Mouse (Mus musculus): ENCODE data around the gene Cdkl1. TPM values are rescaled to one million over a fixed set of nuclear protein-coding genes. Genes with fewer than 3 reads are reported as not detected.
A peak's percentile ranks its signal among the peaks of the same experiment; 100 is the strongest.

Cdkl1 gene
- polyA plus RNA-seq, 1 experiment, result 2.5 TPM

DNA sequence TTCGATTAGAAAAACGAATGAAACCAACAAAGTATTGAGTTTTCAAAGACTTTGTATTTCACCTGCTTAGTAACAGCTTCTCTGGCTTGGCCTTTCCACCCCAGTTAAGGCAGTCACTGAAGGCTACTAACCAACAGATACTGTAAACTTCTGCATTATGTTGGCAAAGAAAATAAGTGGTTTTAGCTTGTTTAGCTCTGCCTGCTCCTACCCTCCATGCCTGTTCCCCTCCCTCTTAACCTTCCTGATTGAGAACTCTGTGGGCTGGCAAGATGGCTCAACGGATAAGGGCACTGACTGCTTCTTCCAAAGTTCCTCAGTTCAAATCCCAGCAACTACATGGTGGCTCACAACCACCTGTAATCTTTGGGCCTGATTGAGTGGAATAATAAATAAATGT is 57.1 kb downstream of the Cdkl1 start:
- H3K4me1 ChIP-seq (replicated peaks; ENCODE audit: control insufficient read depth, insufficient read depth, low read length), result no peaks in the 10 kb centered on the region
- no peak overlapping the region for H3K27ac ChIP-seq (ENCODE audit: control insufficient read depth, insufficient read depth, low read length)
- TF ChIP-seq POLR2A (IDR thresholded peaks at IDR 0.05; ENCODE audit: control insufficient read depth, extremely low read depth, insufficient read depth, low read length, poor library complexity) (no peak), CTCF (IDR thresholded peaks at IDR 0.05; ENCODE audit: borderline replicate concordance, control insufficient read depth, extremely low read depth, insufficient read depth, low read length, poor library complexity) (no peak)
- H3K4me3 ChIP-seq (ENCODE audit: control insufficient read depth, insufficient read depth, low read length), result no peak overlapping the region
- H3K27me3 ChIP-seq (ENCODE audit: control insufficient read depth, insufficient read depth, low read length), result no peaks in the 10 kb centered on the region
- no peak for DNase-seq
- H3K36me3 ChIP-seq (ENCODE audit: control insufficient read depth, insufficient read depth, low read length), result no peaks in the 10 kb centered on the region
- 54% methylated on average over 3 of the region's 3 CpGs for WGBS

DNA sequence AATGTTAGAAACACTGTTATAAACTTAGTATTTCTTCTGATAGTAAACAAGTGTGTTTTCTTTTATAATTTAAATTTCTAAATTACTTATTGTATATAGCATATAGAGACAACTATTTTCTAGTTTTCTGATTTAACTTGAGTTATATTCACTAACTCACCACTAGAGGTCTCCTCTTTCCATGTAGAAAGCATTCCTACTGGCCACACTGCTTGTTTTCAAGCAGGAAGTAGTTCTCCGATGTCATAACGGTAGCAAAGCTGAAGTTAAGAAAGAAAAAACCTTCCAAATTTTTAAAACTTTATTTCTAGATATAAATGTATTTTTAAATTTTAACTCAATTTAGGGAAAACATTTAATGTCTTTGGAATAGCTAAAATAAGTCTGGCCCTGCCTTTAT is 57.5 kb downstream of the Cdkl1 start:
- WGBS, result 2% methylated on average over 2 of the region's 2 CpGs
- no peaks in the 10 kb centered on the region for H3K4me1 ChIP-seq (replicated peaks; ENCODE audit: control insufficient read depth, insufficient read depth, low read length)
- H3K4me3 ChIP-seq (ENCODE audit: control insufficient read depth, insufficient read depth, low read length), result no peak overlapping the region
- DNase-seq, result no peak
- no peak for TF ChIP-seq POLR2A (IDR thresholded peaks at IDR 0.05; ENCODE audit: control insufficient read depth, extremely low read depth, insufficient read depth, low read length, poor library complexity)
- no peak for TF ChIP-seq CTCF (IDR thresholded peaks at IDR 0.05; ENCODE audit: borderline replicate concordance, control insufficient read depth, extremely low read depth, insufficient read depth, low read length, poor library complexity)
- no peaks in the 10 kb centered on the region for H3K36me3 ChIP-seq (ENCODE audit: control insufficient read depth, insufficient read depth, low read length)
- H3K27me3 ChIP-seq (ENCODE audit: control insufficient read depth, insufficient read depth, low read length), result no peaks in the 10 kb centered on the region
- no peak overlapping the region for H3K27ac ChIP-seq (ENCODE audit: control insufficient read depth, insufficient read depth, low read length)

DNA sequence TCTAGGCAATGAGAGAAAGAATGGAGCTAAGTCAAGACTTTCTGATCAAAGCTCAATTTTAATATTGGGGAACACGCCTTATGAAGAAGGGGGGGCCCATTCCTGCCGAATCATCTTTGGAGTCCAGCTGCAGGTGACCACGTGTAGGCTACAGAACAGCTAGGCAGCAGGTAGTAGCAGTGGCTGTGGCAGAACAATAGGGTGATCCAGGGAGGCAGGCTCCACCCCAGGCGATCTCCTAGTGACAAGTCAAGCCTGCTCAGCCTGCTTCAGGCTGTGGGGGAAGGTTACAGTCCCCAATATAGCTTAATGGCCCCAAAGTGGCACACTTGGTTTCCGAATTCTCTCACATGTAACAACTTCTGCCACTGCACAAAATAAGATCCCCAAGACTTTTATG is 58.8 kb downstream of the Cdkl1 start:
- Histone ChIP-seq H3K36me3 (ENCODE audit: control insufficient read depth, insufficient read depth, low read length) (no peaks in the 10 kb centered on the region), H3K4me1 (replicated peaks; ENCODE audit: control insufficient read depth, insufficient read depth, low read length) (no peaks in the 10 kb centered on the region), H3K27me3 (ENCODE audit: control insufficient read depth, insufficient read depth, low read length) (no peaks in the 10 kb centered on the region), H3K4me3 (ENCODE audit: control insufficient read depth, insufficient read depth, low read length) (no peak overlapping the region), H3K27ac (ENCODE audit: control insufficient read depth, insufficient read depth, low read length) (no peak overlapping the region)
- 83% methylated on average over 5 of the region's 5 CpGs for WGBS
- no peak for DNase-seq
- TF ChIP-seq POLR2A (IDR thresholded peaks at IDR 0.05; ENCODE audit: control insufficient read depth, extremely low read depth, insufficient read depth, low read length, poor library complexity) (no peak), CTCF (IDR thresholded peaks at IDR 0.05; ENCODE audit: borderline replicate concordance, control insufficient read depth, extremely low read depth, insufficient read depth, low read length, poor library complexity) (no peak)

DNA sequence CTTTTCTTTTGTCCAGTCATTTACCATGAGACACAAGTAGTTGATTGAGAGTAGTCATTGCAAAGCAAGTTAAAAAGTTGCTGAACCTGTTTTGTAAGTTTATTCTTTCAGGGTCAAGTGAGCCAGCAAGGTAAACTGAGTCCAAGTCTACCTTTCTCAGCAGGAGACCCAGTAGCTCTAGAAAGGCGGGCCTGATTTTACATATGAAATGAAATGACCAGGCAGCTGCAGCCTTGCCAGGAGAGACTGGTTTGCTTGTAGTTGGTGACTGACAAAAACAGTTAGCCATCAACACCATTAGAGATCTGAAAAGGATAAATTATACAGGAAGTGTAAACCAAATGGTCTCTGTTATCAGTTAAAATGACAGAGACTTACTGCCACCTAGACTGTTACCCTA is 60.8 kb downstream of the Cdkl1 start:
- no peak for DNase-seq
- Histone ChIP-seq H3K4me3 (ENCODE audit: control insufficient read depth, insufficient read depth, low read length) (no peak overlapping the region), H3K27ac (ENCODE audit: control insufficient read depth, insufficient read depth, low read length) (no peak overlapping the region), H3K27me3 (ENCODE audit: control insufficient read depth, insufficient read depth, low read length) (no peaks in the 10 kb centered on the region), H3K36me3 (ENCODE audit: control insufficient read depth, insufficient read depth, low read length) (no peaks in the 10 kb centered on the region), H3K4me1 (replicated peaks; ENCODE audit: control insufficient read depth, insufficient read depth, low read length) (no peaks in the 10 kb centered on the region)
- TF ChIP-seq POLR2A (IDR thresholded peaks at IDR 0.05; ENCODE audit: control insufficient read depth, extremely low read depth, insufficient read depth, low read length, poor library complexity) (no peak), CTCF (IDR thresholded peaks at IDR 0.05; ENCODE audit: borderline replicate concordance, control insufficient read depth, extremely low read depth, insufficient read depth, low read length, poor library complexity) (no peak)
- 97% methylated on average over 1 of the region's 1 CpGs for WGBS

DNA sequence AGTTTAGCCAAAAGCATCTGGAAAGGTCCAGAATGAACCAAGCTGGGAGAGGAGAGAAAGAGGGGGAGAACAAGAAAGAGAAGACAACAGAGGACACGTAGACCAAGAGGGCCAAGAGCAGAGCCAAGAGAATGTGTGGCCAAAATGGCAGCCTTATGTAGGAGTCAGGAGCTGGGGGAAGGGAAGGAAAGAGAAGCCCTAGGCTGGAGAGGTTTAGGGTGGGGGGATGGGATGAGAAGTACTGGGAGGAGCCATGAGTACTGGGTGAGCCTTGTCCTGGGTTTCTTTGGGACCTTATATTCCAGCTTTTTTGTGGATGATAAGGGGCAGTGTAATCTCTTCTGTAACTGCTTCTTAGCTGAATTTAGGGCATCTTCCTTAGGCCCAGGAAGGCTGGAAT is 61.8 kb downstream of the Cdkl1 start:
- Histone ChIP-seq H3K4me3 (ENCODE audit: control insufficient read depth, insufficient read depth, low read length) (no peak overlapping the region), H3K36me3 (ENCODE audit: control insufficient read depth, insufficient read depth, low read length) (no peaks in the 10 kb centered on the region), H3K27me3 (ENCODE audit: control insufficient read depth, insufficient read depth, low read length) (no peaks in the 10 kb centered on the region), H3K4me1 (replicated peaks; ENCODE audit: control insufficient read depth, insufficient read depth, low read length) (peaks cover 2% of the 10 kb centered on the region; the same call in 1 of the 2 replicates), H3K27ac (ENCODE audit: control insufficient read depth, insufficient read depth, low read length) (no peak overlapping the region)
- 97% methylated on average over 1 of the region's 1 CpGs for WGBS
- no peak for DNase-seq
- TF ChIP-seq CTCF (IDR thresholded peaks at IDR 0.05; ENCODE audit: borderline replicate concordance, control insufficient read depth, extremely low read depth, insufficient read depth, low read length, poor library complexity) (no peak), POLR2A (IDR thresholded peaks at IDR 0.05; ENCODE audit: control insufficient read depth, extremely low read depth, insufficient read depth, low read length, poor library complexity) (no peak)

DNA sequence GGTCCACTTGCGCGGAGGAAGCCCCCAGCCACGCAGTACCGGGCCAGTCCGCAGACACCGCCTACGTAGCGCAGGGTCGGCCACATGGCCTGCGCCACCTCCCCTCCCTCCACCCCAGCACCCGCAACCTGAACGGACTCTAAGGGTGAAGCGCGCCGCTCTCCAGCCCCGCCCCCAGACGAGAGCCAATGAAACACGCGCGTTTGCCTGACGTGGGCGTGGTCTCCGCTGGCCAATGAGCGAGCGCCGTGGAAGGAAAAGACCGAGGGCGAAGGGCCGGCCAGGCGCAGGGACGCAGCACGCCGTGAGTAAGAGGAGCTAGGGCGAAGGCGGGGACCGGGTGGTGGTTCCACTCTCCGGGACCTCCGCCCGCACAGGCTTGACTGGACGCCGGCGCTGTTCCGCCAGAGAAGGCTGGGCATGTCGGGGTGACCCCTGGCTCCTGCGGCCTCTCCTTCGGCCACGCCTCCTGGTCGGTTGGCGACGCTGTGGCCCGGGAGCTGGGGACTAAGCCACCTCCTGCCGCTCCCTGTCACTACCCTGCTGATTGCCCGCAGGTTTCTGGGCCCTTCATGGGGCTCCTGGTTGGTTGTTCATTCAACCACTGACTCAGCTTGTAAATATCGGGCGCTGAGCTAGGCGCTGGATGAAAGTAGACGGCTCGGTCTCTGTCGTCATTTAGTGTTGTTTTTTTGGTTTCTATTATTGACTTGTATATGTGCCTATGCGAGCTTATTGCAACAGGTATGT is 66.2 kb downstream of the Cdkl1 start, which contains the start of the genes L2hgdh and Atp5s:
L2hgdh (minus strand) TSS at position 163 of the 750 bp plus-strand sequence.
Atp5s (plus strand) TSS at position 240 of the 750 bp plus-strand sequence.
- Histone ChIP-seq H3K27me3 (ENCODE audit: control insufficient read depth, insufficient read depth, low read length) (no peaks in the 10 kb centered on the region), H3K36me3 (ENCODE audit: control insufficient read depth, insufficient read depth, low read length) (no peaks in the 10 kb centered on the region), H3K4me3 (ENCODE audit: control insufficient read depth, insufficient read depth, low read length) (peak within 1 kb of the TSS; percentile 77), H3K4me1 (replicated peaks; ENCODE audit: control insufficient read depth, insufficient read depth, low read length) (peaks cover 8% of the 10 kb centered on the region), H3K27ac (ENCODE audit: control insufficient read depth, insufficient read depth, low read length) (no peak within 1 kb of the TSS)
- TF ChIP-seq POLR2A (IDR thresholded peaks at IDR 0.05; ENCODE audit: control insufficient read depth, extremely low read depth, insufficient read depth, low read length, poor library complexity) (peak; percentile 67), CTCF (IDR thresholded peaks at IDR 0.05; ENCODE audit: borderline replicate concordance, control insufficient read depth, extremely low read depth, insufficient read depth, low read length, poor library complexity) (no peak)
- whole genome bisulfite sequencing, result under 1% methylated on average over 60 of the region's 60 CpGs
- DNase-seq, result peak; percentile 97
